Mouse (Mus musculus) embryo, embryonic 11 days (tissue): Measurements from ENCODE around the gene Slco2b1.

Experiments used
- DNase-seq: peaks from one replicate; pipeline ENCODE4 v3.0.0-alpha.2; 2015

Gene Slco2b1

DNA sequence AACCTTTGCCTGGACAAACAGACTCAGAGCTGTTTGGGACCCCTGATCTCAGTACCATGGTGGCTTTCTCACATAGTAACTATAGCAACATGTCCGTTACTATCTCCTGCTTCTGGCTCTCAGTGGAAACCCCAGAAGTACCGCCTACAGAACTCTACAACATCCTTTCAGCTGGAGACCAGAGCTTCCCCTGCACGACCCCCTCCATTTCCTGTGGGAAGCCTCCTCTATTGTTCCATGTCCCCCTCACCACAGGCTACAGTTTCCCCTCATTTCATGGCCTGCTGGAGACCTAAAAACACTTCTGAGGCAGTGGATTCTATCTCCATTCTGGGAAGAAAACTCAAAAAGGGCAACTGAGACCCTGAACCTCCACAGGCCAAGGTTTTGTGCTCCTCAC, 18.7 kb downstream of the Slco2b1 start:
- no peak for DNase-seq

DNA sequence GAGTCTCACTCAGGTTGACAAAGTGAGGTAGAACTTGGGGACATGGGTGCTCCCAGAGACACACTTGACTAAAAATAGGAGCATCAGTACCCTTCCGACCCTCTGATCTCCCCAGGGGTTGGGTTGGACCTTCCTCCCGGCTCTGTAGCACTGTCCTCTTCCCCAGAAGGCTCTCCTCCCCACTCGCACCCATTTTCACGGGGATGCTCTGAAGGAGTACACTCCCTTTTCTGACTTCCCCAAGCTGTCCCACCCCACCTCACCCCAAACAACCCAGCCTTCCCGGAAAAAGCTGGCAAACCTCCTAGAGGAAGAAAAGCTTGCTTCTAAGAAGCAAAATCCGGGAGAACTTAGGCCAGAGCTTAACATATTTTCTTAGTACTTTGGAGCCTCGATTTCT, 20.3 kb downstream of the Slco2b1 start:
- no peak for DNase-seq

- DNase-seq = no peak
Observed at GRCm38 (mm10) chr7:99684086-99684485, 27.1 kb downstream of the Slco2b1 start.

- no peak for DNase-seq
Observed at GRCm38 (mm10) chr7:99680771-99681170, 30.4 kb downstream of the Slco2b1 start.

GRCm38 (mm10) chr7:99674890-99675289, 36.2 kb downstream of the Slco2b1 start:
- no peak for DNase-seq

GRCm38 (mm10) chr7:99674209-99674608, 36.9 kb downstream of the Slco2b1 start:
- no peak for DNase-seq

- no peak for DNase-seq
Observed at GRCm38 (mm10) chr7:99673188-99673587, 38.0 kb downstream of the Slco2b1 start.

- DNase-seq = no peak
Observed at GRCm38 (mm10) chr7:99671544-99672435, 39.4 kb downstream of the Slco2b1 start.

DNA sequence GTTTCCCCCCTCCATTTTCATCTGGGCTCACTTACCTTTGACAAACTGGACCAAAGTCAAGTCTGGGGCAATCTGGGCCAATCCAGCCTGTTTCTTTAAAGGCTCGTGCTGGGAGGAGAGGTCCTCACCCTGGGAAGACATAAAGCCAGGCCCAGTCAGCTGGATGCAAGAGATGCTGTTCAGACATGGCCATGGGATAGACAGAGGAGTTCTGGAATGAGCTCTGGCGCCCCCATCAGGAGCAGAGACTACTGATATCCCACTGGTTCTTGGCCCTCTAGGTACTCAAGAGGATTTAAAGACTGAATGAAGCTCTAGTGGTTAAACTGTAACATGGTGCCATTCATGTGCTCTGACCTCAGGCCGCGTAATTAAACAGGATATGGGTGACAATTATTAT, 40.2 kb downstream of the Slco2b1 start:
- no peak for DNase-seq

DNA sequence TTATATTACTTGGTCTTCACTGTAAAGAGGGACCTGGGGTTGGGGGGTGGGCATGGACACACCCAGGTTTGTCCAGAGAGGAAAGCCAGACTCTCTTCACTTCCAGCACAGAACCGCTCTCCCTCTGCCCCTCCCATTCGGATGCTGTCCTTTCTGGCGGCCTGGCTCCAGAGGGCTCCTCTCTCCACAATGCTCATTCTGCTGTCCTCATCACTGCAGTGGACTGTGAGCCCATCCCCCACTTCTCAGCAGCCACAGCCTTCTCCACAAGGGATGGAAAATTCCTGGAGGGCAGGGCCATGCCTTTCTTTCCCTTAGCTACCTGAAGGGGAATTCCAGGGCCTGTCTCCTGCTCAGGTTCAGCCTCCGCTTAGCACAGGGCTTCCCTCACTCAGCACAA, 42.3 kb downstream of the Slco2b1 start:
- DNase-seq = peak; percentile 47

DNA sequence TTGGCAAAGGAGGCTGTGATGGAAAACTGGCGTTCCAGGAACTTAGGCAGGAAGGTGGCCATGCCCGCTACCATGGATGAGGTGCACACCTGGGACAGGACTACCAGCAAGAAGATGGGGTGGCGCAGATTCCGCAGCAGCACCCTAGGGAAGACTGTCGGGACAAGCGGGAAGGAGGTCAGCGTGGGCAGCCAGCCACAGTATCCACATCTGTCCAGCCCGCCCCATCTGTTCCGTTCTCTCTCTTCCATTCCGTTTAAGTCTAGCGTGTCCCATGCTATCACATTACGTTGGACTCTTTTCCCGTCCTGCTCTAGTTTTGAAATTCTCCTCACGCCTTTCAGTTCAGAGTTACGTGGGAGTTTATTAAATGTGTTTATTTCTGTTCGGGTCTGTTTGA, 44.0 kb downstream of the Slco2b1 start:
- DNase-seq = no peak

DNA sequence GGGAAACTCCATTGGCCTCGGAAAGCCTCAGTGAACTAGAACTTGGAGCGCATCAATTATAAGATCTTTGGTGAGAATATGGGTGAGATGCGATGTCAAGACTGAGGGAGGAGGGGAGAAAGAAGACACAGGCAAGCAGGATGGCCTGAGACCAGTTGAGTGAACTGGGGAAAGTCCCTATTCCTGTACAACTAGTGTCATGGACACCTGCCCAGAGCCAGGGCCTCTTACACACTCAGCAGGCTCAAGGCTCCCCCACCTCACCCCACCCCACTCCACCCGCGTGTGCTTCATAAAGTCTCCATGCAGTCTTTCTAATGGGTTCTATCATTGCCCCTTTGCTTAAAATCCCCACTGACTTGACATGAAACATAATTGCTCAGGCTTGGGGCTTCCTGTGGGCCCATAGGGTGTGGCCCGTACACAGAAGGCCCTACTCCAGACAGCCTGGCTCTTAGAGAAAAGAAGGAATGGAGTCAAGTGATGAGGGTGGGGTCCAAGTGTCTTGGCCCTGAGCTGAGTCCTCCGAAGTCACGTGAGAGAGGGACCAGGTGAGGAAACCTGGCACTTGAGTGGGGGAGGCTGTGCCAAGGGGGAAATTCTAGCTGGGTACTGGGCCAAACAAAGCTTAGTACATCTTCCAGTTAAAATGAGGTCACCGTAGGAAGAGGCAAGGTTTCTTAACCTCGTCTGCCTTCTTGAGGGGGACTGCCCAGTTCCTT, 45.2 kb downstream of the Slco2b1 start:
- no peak for DNase-seq

GRCm38 (mm10) chr7:99664571-99665485, 46.3 kb downstream of the Slco2b1 start:
- peak; percentile 47 for DNase-seq

GRCm38 (mm10) chr7:99663507-99664220, 47.5 kb downstream of the Slco2b1 start:
- no peak for DNase-seq

DNA sequence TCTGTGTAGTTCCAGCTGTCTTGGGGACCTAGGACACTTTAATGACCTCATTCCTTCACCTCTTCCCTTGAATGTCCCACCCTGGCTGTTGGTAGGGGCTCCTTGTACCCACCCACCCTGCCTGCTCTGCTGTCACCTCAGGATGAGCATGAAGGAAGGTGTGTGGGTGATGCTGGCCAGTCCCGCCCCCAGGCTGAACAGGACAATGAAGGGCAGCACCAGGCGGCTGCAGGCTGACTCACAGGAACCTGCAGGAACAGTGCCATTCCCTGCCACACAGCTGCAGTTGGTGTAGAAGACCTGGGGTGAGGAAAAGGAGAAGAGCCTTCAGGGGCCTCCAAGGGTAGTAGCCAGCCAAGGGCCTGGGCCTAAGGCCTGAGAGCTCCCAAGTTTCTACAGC, 48.8 kb downstream of the Slco2b1 start:
- no peak for DNase-seq

- no peak for DNase-seq
Observed at GRCm38 (mm10) chr7:99661571-99662230, 49.4 kb downstream of the Slco2b1 start.

- no peak for DNase-seq
Observed at GRCm38 (mm10) chr7:99661071-99661470, 50.1 kb downstream of the Slco2b1 start.

GRCm38 (mm10) chr7:99659379-99660029, 51.6 kb downstream of the Slco2b1 start:
- DNase-seq = peak; percentile 89

DNA sequence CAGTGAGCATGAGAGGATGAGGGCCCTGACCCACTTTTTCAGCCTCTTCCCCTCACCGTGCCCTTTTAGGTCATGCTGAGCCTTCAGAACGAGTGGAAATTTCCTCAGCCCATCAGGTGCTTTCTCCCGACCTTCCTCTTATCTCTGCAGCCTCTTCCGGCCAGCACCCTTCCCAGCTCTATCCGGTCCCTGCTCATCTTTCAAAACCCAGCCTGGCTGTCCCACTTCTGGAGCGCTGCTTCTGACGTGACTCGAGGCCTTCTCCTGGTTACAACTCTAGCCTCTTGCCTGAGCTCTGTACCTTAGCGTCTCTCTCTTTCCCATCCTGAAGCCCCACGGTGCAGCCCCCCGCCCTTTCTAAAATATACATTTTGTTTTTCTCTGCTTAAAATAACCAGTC, 56.9 kb downstream of the Slco2b1 start:
- no peak for DNase-seq

- no peak for DNase-seq
Observed at GRCm38 (mm10) chr7:99649585-99649984, 61.6 kb downstream of the Slco2b1 start.

- peak; percentile 81 for DNase-seq
Observed at GRCm38 (mm10) chr7:99648623-99649022, 62.5 kb downstream of the Slco2b1 start.
